Mouse (Mus musculus): ENCODE data around the gene Vps54.

- no peak for TF ChIP-seq CTCF (IDR thresholded peaks at IDR 0.05; ENCODE audit: borderline replicate concordance, insufficient read depth, low read depth, low read length)
- TF ChIP-seq POLR2A (IDR thresholded peaks at IDR 0.05; ENCODE audit: borderline replicate concordance, insufficient read depth, low read length), result no peak
Measured at GRCm38 (mm10) chr11:21325781-21326180, 86.7 kb downstream of the Vps54 start.

Measured in cerebellum, adult 2 months (tissue).